Mouse (Mus musculus) right cerebral cortex, adult 18-20 months (tissue): Measurements from ENCODE around the gene Hoxd9.

Experiments
- DNase-seq: peaks from one replicate; pipeline ENCODE4 v3.0.0; 2022; ENCODE audit warnings: mixed read lengths

Hoxd9 gene

DNA sequence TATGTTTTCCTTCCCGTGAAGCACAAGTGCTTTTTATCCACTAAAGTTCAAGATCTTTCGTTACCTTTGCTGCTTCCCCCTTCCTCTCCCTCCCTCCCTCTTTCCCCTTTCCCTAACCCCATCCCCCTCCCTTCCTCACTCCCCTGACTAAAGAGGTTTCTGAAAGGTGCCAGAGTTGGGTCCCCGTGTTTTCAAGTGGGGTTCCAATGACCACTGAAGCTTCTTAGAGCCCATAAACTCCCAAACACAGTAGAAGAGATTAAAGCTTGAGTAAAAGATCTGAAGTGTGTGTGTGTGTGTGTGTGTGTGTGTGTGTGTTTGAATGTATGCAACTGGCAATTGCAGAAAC is 28.3 kb upstream of the Hoxd9 start:
- no peak for DNase-seq

DNA sequence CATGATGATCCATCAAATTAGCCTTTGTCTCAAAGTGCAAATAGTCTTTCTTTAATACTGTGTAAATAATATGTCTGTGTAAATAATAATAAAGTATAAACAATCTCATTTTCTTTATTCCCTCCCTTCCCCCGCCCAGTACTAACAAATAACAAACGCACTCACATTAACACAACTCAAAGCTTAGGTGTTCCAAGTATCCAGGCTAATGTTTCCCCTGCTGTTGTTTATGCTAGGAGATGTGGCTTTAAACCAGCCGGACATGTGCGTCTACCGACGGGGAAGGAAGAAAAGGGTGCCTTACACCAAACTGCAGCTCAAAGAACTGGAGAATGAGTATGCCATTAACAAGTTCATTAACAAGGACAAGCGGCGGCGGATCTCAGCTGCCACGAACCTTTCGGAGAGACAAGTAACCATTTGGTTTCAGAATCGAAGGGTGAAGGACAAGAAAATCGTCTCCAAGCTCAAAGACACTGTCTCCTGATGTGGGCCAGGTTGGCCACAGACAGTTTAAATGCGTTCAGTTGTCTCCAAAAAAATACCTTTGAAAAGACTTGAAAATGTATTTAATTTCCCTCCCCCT is 27.8 kb upstream of the Hoxd9 start:
- DNase-seq: no peak

DNA sequence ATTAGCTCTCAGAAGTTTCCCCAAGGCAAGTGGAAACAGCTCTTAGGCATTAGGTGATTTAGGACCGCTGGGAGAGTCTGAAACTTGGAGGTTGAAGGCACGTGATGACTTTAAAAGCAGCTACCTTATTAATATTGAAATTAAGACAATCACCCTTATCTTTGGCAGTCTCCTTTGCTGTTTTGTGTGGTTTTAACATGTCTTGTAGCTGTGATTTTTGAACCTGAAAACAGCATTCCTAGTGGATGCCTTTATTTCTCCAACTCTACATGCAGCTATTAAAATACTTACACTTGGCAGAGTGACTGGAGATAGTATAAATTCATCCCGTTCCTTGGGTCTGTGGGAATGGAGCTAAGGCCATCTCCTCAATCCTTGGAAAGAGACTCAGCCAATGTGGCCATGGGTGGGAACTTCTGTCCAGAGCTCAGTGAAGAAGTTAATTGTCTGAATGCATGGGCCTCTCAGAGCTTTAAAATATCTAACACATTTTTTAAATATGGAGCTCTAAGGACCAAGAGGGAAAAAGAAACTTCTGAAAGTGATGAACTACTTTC is 26.8 kb upstream of the Hoxd9 start:
- DNase-seq: no peak

DNA sequence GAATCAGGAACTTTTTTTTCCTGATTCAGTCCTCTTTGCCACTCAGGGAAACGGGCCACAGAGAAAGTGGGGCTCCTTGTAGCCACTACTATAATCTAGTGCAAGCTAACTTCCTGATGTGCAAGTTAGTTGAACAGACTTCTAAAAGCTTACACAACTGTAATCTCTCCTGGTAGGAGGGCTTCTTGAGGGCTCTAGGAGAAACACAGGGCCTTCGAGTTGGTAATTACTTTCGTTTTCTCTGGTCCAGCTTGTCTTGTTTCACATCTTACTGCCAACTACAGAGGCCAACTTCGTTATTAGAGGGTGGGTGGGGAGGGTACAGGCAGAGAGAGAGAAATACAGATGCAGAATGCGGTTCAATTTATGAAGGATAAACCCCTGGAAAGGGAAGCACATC is 25.7 kb upstream of the Hoxd9 start:
- no peak for DNase-seq

DNA sequence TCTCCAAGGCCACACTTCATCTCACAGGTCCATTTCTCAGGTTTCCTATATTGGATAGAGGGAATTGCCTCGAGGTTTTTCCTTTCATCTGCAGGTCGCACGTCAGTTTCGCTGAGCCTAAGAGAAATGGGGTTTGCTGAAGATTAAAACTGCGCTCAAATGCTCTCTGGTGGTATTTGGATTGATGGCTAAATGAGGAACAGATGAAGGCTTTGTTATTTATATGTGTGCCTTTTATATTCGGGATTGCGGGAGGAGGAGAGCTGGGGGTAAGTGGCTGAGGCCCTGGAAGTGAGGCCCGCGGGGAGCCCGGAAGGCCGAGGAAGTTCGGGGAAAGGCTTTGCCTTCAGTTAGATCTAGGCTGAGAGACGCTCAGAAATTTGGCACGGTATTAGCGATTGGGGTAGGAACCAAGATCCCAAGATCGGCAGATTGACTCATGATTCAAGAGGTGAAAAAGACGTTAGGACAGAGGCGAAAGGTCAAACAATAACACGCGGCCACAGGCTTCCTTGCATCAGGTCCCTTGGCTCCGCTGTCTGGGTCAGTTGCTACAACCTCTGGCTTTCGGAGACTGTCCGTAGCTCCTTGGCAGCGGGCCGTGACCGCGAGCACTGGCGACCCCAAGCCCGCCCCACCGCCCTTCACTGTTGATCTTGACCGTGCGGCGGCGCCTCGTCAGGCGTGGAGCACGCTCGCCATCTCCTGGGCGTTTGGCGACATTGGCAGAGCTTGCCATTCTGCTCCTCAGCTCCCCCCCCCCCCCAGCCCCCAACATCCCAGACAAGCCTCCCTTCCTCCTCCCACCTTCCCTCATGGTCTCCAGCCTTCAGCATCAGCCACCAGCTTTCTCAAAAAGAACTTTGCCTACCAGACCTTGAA is 24.8 kb upstream of the Hoxd9 start:
- no peak for DNase-seq

DNA sequence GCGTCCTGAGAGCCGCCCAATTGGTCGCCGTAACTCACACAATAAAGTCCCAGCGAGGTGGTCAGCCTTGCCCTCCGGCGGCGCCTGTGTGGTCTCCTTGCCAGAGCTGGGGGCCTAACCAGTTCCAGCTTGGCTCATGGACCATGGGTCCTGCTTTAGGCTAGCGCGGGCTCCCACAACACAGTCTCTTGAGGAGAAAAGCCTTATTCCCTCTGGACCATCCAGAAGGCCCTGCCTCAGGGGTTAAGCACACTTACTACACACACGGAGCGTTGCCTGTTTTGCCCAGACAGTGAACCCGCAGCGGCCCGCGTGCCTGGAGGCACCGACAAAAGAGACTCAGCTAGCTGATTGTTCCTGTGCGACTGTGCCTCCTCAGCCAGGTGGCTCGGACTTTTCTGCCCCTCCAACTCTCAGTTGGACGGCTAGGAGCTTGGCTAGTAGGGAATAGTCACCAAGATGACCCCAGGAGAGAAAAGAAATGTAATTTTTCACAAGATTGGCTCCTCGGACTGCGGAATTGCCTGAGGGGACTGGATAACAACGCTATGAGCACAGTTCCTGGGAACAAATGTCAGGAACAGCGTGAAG is 23.6 kb upstream of the Hoxd9 start:
- no peak for DNase-seq

DNA sequence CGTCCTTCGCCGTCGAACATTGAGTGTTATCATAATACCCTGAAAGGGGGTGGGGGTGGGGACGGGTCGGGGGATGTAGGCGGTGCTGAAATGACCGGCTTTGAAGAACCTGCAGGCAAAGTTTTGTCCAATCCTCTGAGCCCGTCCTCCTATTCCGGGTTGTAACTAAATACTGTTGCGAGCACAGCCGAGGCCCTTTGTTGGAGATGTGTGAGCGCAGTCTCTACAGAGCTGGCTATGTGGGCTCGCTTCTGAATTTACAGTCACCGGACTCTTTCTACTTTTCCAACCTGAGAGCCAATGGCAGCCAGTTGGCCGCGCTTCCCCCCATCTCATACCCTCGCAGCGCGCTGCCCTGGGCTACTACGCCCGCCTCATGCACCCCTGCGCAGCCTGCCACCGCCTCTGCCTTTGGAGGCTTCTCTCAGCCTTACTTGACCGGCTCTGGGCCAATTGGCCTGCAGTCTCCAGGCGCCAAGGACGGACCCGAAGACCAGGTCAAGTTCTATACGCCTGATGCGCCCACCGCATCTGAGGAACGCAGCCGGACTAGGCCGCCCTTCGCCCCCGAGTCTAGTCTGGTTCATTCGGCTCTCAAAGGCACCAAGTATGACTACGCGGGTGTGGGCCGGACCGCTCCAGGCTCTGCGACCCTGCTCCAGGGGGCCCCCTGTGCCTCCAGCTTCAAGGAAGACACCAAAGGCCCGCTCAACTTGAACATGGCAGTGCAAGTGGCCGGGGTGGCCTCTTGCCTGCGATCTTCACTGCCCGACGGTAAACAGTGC is 22.5 kb upstream of the Hoxd9 start, which contains the start of gene Hoxd12:
Gene Hoxd12 (plus strand): TSS at position 133 of the 785 bp plus-strand sequence.
- no peak for DNase-seq

DNA sequence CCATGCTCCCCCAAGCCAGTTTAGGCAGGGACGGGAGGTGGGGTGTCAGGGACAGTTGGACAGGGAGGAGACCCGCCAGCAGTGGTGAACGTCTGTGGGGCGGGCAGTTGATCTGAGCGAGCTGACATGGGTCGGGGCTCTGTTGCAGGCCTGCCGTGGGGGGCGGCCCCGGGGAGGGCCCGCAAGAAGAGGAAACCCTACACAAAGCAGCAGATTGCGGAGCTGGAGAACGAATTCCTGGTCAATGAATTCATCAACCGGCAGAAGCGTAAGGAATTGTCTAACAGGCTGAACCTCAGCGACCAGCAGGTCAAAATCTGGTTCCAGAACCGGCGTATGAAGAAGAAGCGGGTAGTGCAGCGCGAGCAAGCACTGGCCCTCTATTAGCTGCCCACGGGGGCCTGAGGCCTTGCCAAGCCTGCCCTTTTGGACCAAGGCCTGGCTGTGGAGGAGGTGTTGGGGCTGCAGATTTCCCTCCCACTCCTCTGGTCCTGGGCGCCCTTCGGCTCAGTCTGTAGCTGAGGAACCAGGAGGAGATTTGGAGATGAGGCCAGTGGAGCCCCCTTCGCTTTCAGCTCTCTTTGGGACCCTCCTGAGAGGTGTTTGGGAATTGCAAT is 21.8 kb upstream of the Hoxd9 start:
- DNase-seq: no peak

DNA sequence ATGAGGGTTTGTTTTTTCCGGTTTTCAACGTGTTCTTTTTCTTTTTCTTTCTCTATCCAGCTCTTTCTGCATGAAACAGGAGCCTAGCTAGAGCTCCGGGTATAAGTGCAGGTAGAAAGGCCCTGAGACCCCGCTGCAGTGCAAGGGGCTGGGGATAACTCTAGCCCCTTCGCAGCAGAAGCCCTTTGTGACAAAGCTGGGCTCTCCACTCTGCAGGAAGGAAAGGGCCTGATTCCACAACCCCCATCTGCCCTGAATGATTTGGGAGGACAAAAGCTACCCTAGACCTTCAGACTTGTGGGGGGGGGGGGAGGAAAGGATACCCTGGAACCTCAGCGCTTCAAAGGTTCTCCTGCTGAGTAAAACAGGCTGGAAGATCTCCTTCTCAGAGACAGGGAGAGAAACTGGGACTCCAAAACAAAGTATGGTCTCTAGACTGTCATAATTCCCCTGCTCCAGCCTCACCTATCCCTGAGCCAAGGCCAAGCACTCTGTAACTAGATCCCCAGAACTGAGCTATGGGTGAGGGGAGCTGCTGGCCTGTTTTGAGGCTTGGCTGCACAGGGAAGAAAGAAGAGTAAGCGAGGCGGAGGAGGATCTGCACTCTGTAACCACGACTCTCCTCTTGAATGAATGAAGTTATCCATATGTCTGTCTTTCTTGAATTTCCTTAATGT is 21.0 kb upstream of the Hoxd9 start:
- DNase-seq: no peak

DNA sequence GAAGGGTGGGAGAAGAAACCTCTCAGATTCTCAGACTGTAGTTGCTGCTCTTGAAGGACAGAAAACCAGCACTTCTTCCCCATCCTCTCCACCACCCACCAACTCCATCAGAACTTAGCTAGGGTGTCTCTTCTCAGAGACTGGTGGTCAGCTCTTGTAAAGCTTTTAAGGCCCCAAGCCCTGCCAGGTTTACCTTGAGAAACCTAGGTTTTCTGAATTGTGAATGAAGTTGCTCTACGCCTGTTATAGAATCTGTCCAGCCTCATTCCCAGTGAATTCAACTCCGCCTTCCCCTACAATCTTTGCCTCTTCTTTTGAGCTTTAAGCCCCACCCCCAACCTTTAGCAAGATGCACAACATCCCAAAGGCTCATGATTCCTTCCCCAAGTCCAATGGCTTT is 20.4 kb upstream of the Hoxd9 start:
- no peak for DNase-seq

DNA sequence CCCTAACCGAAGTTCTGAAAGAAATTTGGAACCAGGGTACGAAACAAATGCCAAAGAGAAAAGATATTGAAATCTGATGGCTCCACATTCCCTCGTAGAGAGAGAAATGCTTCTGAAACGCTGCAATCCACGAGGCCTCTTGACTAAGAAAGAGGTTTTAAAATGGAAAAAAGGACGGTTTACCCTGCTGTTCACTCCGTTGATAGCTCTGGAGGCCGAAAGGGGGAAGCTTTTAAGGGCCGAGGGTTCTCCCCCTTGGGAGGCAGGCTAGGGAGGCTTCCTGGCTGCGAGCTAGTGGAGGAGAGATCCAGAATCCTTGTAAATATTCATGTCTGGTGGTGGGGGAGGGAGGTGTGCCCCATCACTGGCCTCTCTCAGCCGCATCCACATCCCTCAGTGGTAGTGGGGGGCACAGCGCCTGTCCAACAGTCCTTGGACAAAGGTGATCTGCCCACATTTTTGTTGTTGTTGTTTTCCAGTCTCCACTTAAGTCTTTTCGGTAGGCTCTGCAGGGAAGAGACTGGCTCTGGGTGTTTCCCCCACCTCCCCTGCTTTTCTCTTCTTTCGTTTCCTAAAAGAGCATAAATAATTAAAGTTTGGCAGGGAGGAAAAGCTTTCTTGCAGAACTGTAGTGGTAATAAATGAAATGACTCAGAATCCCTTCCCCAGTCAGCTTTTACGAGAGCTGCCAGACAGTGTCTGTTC is 18.5 kb upstream of the Hoxd9 start, which contains the start of gene Hoxd11:
Gene Hoxd11 (plus strand): TSS at position 667 of the 705 bp plus-strand sequence.
- no peak for DNase-seq

DNA sequence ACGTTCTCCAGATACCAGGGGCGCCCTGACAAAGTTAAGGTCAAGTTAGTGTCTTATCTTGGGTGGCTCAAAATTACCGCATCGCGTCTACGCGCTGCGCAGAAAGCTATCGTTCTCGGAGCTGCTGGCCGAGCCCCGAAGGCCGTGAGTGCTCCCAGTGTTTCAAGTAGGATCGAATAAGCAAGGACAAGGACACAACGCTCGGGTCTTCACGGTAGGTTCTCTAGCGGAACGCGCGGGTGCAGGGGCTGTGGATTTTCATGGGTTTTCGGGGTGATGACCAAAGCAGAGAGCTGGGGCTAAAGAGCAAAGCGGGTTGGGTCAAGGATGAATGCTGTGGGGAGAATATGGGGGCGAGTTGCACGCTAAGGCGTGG is 17.9 kb upstream of the Hoxd9 start:
- DNase-seq: no peak

DNA sequence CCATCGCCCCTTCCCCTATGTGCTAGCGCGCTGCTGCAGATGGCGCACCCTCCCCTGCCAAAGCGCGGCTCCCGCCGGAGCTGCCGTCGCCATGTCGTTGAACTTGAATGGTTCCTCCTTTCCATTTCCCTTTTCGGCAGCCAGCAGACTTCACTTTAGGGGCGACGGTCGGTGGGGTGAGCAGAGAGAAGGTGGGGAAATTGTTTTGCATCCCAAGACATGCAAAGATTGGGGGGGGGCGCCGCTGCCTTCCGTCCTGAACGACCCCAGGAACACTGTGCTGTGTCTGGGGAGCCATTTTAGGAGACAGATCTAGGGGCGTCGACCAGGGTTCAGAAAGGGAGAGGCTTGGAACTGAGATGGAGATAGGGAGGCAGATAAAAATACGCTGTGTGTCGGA is 17.5 kb upstream of the Hoxd9 start:
- DNase-seq: no peak

DNA sequence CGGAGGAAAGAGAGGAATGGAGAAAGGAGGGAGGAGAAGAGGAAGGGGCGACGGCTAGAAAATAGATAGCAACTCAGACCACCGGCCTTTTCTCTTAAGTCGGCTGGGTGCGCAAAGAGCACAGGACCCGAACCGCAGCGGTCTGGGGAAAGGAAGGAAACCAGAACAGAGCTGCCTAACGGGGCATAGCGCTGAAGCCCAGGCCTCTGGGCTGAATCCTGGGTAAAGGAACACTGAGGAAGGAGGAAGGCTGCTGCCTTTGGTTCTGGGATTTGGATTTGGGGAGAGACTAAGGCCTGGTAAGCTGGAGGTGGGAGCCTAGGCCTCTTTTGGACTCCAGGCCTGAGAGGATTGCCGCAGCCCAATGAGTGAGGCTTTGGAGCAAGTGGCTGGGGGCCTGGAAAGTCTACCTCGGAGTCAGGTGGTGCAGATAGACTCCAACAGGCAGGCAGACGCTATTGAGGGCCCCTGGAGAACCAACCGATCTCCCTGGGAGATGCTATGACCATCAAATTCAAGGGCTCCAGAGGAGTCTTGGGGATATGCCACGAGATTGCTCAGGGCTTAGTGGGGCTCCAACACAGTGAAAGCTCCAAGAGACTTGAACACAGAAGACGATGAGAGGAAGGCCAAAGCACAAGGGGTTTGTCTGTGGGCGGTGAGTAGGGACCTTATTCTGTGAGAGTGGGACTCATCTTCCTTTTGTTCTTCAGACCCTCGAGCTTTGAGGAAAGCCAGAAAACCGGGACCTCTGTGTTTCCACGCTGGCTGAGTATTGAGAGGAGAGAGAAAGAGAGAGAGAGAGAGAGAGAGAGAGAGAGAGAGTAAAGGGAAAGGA is 16.7 kb upstream of the Hoxd9 start:
- DNase-seq: no peak

DNA sequence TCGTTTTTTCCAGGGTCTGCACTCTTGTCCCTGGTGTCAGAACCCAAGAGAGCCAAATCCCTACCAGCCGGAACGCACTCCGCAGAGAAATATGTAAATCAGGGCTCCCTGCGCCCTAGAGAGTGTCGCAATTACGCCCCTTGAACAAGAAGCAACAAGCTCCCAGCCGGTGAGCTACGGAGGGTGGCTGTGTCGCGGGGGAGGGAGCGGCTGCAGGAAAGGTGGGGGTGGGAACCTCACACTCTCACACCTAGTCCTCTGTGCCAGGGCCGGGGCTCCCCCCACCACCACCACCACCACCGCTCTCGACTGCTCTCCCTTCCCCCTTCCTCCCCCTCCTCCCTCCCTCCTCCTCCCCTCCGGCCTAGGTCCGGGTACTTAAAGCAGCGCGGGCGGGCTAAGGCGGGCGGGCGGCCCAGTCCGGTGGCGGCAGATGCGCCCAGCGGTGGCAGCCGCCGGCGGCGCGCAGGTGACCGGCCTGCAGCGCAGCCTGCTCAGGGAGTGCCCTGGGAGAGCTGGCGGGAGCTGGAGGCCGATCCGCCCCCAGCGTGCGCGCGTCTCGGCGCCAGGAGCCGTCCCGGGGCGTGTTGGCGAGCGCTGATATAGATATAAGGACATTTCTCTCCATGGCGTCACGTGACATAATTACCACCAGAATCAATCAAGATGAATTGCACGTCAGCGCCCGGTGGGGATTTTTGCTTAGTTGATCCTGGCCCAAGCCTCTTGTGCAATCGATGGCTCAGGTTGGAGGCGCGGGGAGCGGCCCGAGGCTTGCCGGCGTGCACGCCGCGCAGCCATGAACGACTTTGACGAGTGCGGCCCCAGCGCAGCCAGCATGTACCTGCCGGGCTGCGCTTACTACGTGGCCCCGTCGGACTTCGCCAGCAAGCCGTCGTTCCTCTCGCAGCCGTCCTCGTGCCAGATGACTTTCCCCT is 15.7 kb upstream of the Hoxd9 start:
- DNase-seq: no peak

DNA sequence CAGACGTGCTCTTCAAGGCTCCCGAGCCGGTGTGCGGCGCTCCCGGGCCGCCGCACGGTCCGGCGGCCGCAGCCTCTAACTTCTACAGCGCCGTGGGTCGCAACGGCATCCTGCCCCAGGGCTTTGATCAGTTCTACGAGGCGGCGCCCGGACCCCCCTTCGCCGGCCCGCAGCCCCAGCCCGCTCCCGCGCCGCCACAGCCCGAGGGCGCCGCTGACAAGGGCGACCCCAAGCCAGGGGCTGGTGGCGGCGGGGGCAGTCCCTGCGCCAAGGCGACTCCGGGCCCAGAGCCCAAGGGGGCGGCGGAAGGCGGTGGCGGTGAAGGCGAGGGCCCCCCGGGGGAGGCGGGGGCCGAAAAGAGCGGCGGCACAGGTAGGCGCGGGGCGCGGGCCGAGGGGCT is 14.7 kb upstream of the Hoxd9 start:
- no peak for DNase-seq

DNA sequence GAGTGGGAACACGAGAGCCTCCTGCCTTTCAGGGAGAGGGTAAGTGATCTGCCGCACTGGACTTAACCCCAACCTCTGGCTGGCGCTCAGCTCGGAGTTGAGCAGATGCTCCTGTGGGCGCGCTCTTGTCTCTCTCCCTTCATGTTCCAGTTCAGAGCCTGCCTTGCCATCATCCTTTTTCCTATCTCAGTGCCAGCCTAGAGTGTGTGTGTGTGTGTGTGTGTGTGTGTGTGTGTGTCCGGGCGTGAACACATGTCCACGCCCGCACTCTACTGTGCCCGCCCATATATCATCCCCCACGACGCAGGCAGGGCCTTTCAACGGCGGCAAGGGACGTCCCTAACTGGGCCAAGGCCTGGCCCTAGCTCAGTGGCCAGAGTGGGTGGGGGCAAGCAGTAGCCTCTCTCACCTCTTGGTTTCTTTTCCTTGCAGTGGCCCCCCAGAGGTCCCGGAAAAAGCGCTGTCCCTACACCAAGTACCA is 14.0 kb upstream of the Hoxd9 start:
- DNase-seq: no peak

DNA sequence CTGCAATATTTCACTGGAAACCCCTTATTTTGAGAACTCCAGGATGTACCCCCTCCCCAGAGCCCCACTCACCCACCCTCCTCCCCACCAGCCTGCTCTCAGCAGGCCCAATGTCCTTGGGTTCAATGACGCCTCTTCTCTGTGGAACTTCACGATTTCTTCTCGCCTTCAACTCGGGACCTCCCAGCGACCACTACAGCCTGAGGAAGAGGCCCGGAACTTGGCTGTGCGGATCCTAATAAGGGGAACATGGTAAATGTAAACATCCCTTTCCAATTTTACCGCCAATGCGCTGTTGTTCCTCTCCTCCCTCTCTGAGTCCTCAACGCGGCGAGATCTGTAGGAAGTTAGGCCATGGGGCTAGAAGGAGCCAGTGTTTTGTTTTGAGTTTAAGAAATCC is 13.4 kb upstream of the Hoxd9 start:
- DNase-seq: no peak

DNA sequence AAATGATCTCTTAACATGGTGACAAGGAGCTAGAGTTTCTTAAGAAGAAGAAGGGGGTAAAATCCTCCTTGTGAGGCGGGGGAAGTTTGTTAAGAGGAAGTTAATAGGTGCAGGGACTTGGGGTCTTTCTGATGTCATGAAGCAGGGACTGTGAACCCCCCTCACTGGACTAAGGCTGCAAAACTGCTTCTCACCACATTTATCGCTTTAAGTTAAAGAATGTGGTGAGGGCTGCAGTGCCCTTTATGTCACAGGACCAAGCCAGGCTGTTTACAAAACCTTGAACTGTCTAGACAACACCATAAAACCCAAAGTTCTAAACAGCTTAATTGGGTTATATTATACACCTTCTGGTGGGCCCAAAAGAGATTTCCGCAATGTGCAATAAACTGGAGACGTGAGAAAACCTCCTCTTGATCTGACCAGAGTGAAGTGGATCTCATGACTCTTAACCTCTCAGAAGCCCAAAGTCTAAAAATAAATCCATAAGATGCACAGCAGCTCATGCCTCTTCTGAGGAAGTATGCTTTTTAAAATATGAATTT is 12.4 kb upstream of the Hoxd9 start:
- DNase-seq: no peak
